Mouse (Mus musculus): ENCODE results near the gene Zfp36.

Gene Zfp36

DNA sequence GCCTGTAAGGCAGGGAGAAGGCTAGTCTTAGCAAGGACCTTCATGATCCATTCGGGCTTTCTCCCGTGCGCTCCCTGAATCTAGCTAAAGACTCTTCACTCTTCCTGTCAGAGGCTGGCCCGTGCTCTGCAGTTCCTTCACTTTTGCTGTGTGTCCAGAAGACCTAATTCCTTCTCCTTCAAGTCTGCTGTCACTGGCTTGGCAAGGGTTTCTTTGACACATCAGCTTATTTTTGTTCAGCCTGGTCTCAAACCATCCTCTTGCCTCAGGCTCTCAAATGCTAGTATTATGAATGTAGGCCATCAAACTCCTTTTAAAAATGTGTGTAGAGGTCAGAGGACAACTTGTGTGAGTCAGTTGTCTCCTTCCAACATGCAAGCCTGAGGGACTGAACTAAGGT is 3.6 kb upstream of the Zfp36 start:
- no peak for DNase-seq

DNA sequence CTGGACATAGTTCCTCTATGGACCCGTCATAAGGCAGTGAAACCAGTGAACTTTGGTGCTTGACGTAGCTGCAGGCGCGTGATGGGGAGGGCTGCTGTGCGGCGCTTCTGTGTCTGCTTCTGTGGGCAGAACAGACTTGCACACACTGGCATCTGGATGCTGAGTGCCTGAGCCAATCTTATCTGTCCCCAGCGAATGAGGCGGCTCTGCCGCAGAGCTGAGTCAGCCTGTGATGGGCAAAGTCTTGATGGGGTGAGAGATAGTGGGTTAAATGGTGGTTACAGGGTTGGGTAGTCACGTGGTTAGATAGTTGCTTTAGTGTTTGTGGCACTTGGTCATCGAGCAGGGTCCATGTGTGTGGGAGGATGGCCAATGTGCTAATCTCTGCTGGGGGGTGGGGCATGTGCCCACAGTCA is 2.9 kb upstream of the Zfp36 start:
- no peak for DNase-seq

DNA sequence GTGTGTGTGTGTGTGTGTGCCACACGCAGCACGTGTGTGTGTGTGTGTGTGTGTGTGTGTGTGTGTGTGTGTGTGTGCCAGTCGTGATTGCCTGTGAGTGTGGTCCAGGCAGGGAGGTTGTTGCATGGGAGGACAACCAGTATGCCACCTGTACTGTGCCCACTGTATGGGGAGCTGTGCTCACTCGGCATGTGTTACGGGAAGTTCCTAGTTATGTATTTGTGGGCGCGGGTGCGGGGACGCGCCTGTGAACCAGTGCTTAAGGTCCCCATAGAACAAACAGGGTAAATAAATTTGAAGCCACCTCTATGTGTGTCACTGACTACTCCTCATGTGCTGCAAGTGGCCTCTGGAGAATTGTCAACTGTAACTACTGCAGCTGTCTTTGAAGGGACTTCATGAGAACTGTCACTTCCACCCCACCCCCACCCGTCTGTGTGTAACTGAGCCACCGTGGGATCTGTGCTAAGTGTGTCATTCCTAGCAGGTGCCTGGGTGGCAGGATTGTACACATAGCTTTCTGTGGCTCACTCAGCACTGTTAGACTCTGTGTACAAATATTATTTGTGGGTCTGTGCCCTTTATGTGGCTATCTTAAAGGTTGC is 2.4 kb upstream of the Zfp36 start:
- peak; percentile 34 for DNase-seq

DNA sequence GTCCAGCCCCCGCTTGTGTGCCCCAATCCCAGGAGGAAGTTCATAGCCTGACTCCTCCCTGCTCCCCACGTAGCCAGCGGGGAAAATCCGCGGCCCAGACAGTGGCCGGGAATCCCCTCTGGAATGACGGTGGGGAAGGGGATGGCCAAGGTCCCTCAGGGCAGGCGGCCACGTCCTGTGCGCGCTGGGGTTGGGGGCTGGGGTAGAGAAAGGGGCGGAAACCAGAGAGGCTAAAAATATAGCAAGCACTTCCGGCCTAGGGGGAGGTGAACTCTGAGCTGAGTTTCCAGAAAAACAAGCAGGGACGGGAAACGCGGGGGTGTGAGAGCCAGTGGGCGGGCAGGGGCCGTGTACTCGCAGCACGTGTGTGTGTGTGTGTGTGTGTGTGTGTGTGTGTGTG is 1.9 kb upstream of the Zfp36 start:
- DNase-seq, result peak; percentile 89

DNA sequence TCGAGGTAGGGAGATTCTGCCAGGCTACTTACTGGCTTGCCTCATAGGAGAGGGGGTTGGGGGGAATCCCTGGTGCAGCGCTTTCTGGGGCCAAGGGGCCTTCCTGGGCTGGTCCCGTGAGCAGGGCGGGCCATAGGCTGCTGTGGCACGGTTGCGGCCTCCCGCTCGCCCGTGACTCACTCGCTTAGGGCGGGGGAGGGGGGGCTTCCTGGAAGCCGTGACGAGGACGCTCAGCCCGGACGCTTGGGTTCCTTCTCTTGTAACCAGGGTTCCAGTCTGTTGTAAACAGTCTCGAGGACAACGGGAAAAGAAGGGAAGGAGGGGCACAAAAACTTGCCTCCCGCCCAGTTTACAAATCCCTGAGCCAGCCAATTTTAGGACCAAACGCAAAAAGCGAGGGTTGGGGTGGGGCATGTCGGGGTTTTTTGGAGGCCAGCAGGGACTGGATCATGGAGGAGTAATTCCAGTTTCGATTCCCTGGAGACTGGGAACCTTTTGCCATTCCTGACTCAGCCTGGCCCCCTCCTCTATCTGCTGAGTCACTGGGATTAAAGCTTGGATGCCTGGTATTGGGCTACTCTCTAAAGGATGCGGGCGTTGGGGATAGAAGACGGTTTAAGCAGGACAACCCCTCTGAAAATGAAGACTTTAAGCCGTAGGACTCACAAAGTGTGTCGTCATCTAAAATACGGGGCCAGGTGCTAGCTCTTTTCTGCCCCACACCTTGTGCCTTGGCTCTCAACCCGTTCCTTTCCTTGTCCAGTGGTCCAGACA is 1.2 kb upstream of the Zfp36 start:
- peak; percentile 71 for DNase-seq

DNA sequence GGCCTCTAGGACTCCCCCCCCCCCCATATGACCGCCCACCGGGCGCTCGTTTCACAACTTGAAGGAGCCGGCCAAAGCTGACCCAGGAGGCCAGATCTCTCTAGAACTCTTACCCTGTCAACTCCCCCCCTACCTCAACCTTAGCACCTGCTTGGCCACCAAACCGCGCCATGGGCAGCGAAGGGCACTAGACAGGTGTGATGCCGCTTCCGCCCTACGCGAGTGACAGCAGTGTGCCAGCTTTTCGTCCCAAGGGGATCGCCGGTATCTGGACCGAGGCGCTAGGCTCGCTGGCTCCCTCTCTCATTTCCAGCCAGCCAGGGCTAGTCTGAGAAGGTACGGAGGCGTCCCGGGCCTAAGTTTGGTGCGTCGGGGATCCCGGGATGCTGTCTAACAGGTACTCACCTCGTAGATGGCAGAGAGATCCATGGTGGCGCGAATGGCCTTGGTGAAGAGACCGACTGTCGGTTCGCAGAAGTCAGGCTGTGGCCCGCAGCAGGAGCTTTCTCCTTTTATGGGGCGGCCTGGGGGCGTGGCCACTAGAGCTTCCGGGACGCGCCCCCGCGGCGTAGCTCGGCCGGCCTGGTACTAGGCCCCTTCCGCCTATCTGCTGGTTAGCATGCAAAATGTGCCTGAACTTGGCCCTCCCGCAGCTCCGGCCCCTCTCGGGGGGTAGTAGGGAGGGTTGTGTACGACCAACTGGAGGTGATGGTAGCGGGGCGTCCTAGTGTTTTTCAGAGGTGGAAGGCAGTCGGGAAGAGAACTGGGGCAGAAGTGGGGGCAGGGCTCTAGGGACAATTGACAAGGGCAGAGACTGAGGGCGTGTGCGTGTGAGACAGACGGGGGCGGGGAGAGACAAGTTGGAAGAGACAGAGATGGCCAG is 1.0 kb downstream of the Zfp36 start:
- DNase-seq, result peak; percentile 94

DNA sequence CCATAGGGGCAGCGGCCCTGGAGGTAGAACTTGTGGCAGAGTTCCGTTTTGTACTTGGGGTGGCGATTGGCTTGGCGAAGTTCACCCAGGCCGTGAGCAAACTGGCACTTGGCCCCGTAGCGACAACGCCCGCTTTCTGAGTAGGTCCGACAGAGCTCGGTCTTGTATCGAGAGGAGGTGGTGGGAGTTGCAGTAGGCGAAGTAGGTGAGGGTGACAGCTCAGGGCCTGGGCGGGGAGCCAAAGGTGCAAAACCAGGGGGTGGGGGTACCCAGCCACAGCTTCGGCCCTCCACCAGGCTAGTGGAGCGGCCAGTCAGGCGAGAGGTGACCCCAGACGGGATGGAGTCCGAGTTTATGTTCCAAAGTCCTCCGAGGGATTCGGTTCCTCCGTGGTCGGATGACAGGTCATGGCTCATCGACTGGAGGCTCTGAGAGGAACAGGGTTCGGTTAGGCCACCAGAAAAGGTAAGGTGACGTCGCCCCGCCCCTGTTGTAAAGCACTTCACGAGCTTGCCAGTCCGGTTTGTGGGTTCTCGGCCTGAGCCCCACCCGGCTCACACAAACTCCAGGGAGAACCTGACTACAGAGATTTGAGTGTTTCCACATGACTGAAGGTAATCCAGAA is 1.9 kb downstream of the Zfp36 start:
- DNase-seq, result no peak

DNA sequence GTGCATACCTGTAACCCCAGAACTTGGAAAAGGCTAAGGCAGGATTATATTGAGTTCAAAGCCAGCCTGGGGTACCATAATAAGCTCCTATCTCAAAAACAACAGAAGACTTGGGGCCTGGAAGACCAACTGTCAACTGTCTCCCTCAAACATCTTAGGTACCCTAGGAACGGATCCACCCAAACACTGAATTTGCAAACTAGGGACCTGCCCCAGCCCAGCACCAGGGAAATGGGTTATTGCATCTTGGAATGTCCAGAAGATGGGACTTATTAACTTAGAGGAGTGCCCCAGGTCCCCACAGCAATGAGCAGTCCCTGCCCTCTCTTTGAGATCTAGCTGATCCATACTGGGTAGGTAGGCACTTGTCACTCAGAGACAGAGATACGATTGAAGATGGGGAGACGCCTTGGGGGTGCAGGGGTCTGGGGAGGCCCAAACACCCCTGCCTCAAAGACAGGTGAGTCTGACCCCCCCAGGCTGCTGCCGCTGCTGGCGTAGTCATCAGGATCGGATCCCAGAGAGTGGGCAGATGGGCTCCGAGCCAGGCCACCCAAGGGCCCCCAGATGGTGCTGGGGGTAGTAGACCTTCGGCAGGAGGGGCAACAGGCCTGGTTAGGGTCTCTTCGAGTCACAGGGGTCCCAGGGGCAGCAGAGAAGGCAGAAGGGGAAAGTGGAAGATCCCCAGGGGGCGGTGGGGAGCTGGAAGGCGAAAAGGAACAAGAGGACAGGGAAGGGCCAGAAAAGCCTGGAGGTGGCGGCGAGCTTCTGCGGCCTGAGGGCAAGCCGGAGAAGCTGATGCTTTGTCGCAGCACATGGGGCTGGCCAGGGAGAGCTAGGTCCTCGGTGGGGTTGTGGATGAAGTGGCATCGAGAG is 2.6 kb downstream of the Zfp36 start:
- DNase-seq, result no peak

DNA sequence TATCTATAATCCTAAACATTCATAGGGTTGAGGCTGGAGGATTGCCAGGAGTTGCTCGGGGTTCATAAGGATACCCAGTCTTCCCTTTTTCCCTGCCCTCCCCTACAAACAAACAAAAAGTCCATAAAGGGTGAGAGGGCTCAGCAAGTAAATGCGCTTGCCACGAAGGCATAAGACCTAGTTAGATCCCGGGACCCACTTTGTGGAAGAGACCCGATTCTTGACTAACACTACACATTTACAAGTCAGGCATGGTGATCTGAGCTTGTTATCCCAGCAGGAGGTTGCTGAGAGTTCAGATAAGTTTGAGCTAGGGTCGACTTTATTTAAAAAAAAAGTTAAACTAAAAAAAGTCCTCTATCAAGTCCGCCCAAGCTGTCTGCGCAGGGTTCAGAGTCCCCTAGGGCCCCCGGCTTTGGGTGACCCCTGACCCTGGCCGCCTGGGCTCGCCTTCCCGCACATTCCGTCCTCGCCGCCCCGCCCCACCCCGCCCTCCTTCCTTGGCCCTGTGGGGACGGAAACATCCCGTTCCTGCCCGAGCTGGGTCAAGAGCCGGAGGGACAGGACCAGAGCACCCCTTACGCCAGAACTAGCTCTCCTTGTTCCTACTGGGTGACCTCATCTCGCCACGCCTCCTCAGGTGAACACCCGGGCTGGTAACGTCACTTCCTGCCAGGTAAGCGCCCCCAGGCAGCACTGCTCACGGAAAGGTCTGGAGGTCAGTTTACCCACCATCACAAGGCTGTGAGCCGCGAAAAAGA is 3.9 kb downstream of the Zfp36 start:
- peak; percentile 72 for DNase-seq

DNA sequence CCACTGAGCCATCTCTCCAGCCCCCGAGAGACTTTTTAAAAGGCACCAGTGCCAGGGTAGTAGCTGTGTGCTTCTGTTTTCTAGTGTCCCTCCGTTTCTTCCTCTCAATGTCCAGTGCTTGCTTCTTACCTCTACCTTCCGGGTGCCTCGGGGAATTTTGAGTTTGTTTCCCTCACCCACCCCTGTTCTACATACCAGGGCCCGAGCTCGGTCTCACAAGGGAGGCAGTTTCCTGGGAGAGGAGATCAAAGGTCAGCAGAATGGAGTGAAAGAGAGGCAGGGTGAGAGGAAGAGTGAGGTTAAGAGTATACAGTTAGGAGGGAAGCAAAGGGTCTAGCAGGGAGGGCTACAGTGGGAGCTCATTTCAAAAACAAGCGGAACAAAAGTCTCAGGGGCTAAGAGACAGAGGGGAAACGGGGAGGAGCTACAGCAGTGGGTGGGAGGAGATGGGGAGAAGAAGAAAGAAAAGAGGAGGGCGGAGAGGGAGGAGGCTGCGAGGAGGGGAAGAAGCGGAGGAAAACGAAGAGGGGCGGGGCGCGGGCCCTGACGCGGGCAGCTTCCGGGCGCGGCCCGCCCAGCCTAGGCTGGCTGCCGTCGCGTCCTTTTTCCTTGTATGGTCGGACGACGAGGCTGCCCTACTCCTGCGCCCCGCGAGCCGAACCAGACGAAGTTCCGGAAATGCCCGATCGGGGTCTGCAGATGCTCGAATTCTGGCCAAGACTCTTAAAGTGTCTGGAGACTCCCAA is 4.7 kb downstream of the Zfp36 start:
- DNase-seq, result peak; percentile 96

DNA sequence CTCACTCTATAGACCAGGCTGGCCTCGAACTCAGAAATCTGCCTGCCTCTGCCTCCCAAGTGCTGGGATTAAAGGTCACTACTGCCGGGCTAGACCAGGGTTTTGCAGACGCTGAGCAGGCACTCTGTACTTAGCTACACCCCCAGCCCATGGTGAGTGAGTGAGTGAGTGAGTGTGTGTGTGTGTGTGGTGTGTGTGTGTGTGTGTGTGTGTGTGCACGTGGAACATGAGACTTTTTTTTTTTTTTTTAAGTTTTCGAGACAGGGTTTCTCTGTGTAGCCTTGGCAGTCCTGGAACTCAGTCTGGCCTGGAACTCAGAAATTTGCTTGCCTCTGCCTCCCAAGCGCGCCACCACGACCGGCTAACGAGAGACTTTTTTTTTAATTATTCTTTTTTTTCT is 5.4 kb downstream of the Zfp36 start:
- no peak for DNase-seq

DNA sequence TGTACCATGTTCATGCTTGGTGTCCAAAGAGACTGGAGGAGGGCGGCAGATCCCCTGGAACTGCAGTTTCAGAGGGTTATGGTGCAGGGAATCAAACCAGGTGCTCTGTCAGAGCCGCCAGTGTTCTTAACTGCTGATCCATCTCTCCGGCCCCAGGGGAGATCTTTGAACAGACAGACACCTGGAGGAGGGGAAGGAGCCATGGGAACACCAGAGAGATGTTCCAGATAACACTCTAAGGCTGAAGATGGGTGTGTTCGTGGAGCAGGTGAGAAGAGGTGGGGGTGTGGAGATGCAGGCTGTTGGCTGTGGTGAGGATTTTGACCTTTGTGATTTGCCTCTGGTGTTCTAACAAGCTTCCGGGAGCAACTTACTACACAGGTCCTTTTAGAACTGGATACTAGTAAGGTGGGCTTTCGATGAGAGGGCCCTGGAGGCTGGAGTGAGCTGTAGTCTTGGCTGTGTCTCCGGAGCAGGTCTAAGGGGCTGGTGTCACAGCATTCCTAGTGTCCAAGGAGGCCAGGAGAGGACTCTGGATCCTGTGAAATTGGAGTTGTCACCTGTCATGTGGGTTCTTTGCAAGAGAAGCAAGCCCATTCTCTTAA is 6.1 kb downstream of the Zfp36 start:
- no peak for DNase-seq

DNA sequence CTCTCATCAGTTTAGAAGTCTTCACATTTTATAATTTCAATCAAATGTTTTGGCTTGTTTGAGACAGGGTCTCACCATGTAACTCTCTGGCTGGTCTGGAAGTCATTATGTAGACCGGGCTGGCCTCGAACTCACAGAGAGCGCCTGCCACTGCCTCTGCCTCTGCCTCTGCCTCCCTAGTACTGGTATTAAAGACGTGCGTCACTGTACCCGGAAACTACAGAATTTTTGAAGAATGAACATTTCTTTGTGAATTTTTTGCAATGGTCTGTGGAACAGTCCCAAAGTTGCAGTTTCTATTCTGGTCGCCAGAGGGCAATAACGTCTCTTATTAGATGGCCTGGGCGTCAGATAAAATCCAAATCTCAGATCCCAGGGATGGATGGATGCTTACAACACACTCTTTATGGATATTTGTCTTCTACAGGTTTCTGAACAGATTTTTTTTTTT is 6.9 kb downstream of the Zfp36 start:
- peak; percentile 91 for DNase-seq

DNA sequence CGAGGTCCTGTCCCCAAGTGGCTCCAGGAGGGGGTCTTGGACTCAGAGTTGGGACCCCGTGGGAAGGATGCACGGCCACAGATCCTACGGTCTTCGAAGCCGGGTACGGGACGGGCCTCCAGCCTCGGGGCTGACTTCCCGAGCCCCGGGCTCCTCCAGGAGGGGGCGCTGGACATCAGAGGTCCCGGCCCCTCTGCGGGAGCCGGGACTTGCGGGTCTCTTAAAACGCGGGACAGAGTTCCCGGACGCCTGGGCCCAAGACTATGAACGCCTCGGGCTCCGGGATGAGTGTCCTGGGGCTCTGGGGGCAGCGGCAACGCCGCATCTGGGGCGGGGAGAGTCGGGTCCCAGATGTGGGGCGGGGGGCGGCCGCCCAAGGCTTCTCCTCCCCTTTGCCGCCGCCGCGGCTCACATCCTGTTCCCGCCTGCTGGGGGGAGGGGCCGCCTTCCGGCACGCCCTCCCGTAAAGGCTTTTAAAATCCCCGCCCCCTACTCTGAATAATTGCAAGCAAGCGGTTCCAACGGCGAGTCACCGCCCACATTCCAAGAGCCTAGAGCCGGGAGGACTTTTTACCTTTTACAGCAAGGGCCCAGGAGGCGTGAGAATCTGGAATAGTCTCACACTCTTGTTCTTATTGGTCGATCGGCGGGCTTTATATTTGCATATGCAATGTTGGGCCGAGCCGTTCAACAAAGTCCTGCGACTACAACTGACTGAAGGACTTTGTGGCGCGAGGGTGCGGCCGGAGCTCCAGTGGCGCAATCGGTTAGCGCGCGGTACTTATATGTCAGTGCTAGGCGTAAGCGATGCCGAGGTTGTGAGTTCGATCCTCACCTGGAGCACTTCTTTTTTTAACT is 7.6 kb downstream of the Zfp36 start, which contains the start of gene Plekhg2:
Gene Plekhg2, minus strand, starts transcription at position 349 of the 858 bp plus-strand sequence.
- DNase-seq, result peak; percentile 100

DNA sequence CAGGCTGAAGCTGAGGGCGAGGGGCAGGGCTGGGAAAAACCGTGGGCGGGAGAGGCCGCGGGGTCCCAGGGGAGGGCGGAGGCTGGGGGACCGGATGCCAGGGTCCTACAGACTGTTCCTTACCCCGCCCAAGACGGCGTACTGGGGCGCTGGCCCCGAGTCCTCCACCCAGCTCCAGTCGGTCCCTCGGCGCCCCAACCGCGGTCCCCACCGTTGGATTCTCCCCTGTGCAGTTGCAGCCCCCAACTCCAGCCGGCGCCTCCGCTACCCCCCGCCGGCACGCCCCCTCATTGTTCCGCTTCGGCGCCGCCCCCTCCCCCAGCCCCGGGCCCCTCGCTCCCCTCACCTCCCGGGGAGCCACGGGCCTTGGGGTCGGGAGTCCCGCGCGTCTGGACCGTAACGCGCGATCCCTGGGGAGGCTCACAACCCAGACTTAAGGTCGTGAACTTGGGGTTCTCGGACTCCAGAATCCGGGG is 8.5 kb downstream of the Zfp36 start:
- DNase-seq, result peak; percentile 78

DNA sequence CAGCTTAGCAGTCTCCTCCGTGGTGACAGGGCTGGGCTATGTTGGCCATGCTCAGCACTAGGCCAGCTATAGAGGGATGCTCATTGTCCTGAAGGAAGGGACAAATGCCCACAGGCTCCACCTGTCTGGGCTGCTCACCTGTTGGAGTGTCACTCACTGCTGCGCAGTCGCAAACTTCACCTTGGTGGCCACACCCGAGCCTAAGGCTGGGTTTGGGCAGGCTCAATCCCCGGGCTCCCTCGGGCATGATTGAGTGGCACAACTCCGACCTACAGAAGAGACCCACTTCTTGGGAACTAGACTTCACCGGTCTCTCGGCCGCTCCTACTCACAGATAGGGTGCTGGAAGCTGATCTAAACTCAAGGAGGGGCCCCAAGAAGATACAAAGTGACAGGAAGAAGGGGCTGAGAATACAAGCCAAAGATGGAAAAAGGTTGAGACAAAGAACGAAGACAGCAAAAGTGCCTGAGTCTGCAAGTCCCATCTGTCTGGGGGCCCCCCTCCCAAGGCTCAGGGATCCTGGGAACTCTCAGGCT is 9.0 kb downstream of the Zfp36 start:
- no peak for DNase-seq

DNA sequence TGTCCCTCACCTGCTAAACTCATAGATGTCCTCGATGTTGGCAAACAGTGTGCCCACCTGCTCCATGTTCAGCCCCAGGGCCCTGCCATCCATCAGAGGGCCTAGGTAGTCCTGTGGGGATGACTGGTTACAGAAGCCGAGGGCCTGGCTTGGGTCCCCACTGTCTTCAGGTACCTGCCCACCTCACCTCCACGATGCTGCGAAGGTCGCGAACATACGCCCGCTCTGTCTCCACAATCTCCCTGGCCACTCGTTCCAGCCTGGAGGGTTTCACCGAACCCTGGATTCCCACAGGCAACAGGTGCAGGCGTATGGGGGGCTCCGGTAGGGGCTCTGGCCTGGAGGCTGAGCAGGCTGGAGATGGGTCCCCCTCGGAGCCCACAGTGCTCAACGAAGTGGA is 10.0 kb downstream of the Zfp36 start:
- no peak for DNase-seq

DNA sequence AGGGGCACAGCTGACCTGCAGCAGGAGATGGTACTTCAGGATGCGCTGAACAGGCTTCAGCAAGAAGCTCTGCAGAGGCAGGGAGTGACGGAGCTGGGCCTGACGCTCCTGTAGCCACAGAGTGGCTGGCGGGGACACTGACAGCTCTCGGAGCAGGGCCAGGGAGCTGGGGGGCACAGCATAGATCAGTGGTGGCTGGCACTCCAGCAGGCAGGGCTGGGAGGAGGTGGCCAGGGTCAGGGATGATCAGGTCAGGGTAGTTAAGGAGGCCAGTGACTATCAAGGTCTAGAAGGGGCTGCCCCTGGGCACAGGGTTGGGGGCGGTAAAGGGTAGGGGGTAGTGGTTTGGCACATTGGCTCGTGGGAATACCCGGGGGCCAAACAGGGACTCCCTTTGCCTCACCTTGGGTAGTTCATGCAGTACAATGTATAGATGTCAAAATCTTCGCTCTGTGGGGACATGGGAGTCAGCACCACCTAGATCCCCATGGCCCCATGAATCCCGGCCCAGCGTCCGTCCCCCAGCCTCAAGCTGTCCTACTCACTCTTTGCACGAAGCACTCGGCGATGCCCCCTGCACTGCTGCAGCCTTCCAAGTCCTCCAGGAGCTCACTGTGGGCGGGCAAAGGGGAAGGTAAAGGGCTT is 11.7 kb downstream of the Zfp36 start:
- no peak for DNase-seq
